Mouse (Mus musculus): Measurements from ENCODE around the gene Insl3. TPM values are rescaled to one million over a fixed set of nuclear protein-coding genes. Genes with fewer than 3 reads are reported as not detected.
"Not testable (repeated sequence)": the region's sequence is repeated elsewhere in the genome, so short reads cannot be mapped to it uniquely, and the experiment has no call there.

Insl3 gene
- polyA plus RNA-seq, 1 experiment from 2014 or later, result 1.5 TPM

GRCm38 (mm10) chr8:71725122-71725924 lies 36.3 kb downstream of the Insl3 start, which contains the start of gene Fcho1:
Fcho1 (minus strand) TSS chr8:71725716.
- peak within 1 kb of the TSS; percentile 77 for H3K9ac ChIP-seq (ENCODE audit: low read depth, low read length)
- no peaks in the 10 kb centered on the region for H3K27me3 ChIP-seq (replicated peaks; ENCODE audit: control insufficient read depth, insufficient read depth, low read length)
- peak within 1 kb of the TSS; percentile 54 for H3K4me3 ChIP-seq (ENCODE audit: low read length)
- no peaks in the 10 kb centered on the region for H3K9me3 ChIP-seq (ENCODE audit: control insufficient read depth, low read length)
- H3K36me3 ChIP-seq (ENCODE audit: control insufficient read depth, insufficient read depth, low read length), result no peaks in the 10 kb centered on the region
- peak; percentile 79 for ATAC-seq
- H3K4me1 ChIP-seq (ENCODE audit: control insufficient read depth, insufficient read depth, low read depth, low read length), result peaks cover 30% of the 10 kb centered on the region
- peak within 1 kb of the TSS; percentile 63 for H3K4me2 ChIP-seq (ENCODE audit: low read length)
- peak within 1 kb of the TSS; percentile 75 for H3K27ac ChIP-seq (ENCODE audit: low read depth, low read length)
- WGBS, result under 1% methylated on average over 49 of the region's 54 CpGs

DNA sequence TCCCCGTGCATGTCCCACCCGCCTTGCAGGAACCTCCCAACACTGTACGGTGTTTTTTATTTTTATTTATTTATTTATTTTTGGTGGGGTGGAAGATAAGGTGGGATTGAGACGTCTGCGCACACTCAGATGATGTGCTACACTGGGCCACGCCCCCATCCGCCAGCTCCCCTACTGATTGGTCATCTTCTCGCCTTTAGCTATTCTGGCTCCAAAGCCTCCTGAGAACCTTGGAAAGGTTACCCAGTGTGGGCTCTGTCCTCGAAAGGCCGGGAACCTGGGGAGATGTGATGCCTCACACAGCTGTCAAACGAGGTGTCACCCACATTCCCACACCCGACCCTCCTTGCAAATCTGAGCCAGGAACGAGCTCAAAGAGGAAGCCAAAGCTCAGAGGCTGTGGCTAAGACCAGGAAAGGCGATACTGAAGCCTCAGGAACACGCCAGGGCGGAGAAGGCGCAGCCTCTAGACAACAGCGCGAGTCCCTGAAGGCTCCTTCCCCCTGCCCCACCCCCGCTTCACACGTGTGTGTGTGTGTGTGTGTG lies 39.3 kb downstream of the Insl3 start:
- Histone ChIP-seq H3K27me3 (replicated peaks; ENCODE audit: control insufficient read depth, insufficient read depth, low read length) (no peaks in the 10 kb centered on the region), H3K36me3 (ENCODE audit: control insufficient read depth, insufficient read depth, low read length) (no peaks in the 10 kb centered on the region), H3K27ac (ENCODE audit: low read depth, low read length) (peak overlapping the region; percentile 85), H3K4me1 (ENCODE audit: control insufficient read depth, insufficient read depth, low read depth, low read length) (peaks cover 11% of the 10 kb centered on the region), H3K4me2 (ENCODE audit: low read length) (peak overlapping the region; percentile 82), H3K9ac (ENCODE audit: low read depth, low read length) (peak overlapping the region; percentile 72), H3K9me3 (ENCODE audit: control insufficient read depth, low read length) (no peaks in the 10 kb centered on the region), H3K4me3 (ENCODE audit: low read length) (peak overlapping the region; percentile 49)
- peak; percentile 62 for ATAC-seq
- WGBS, result 8% methylated on average over 21 of the region's 21 CpGs

- no peaks in the 10 kb centered on the region for H3K27me3 ChIP-seq (replicated peaks; ENCODE audit: control insufficient read depth, insufficient read depth, low read length)
- no peaks in the 10 kb centered on the region for H3K36me3 ChIP-seq (ENCODE audit: control insufficient read depth, insufficient read depth, low read length)
- ATAC-seq, result peak; percentile 48
- peak overlapping the region; percentile 85 for H3K27ac ChIP-seq (ENCODE audit: low read depth, low read length)
- peak overlapping the region; percentile 82 for H3K4me2 ChIP-seq (ENCODE audit: low read length)
- no peaks in the 10 kb centered on the region for H3K9me3 ChIP-seq (ENCODE audit: control insufficient read depth, low read length)
- 4% methylated on average over 16 of the region's 16 CpGs for WGBS
- H3K9ac ChIP-seq (ENCODE audit: low read depth, low read length), result peak overlapping the region; percentile 72
- peaks cover 9% of the 10 kb centered on the region for H3K4me1 ChIP-seq (ENCODE audit: control insufficient read depth, insufficient read depth, low read depth, low read length)
- H3K4me3 ChIP-seq (ENCODE audit: low read length), result peak overlapping the region; percentile 49
Observed at GRCm38 (mm10) chr8:71728826-71729620, 40.0 kb downstream of the Insl3 start.

- Histone ChIP-seq H3K9ac (ENCODE audit: low read depth, low read length) (no peak overlapping the region), H3K4me1 (ENCODE audit: control insufficient read depth, insufficient read depth, low read depth, low read length) (peaks cover 4% of the 10 kb centered on the region; the same call in 1 of the 2 replicates), H3K36me3 (ENCODE audit: control insufficient read depth, insufficient read depth, low read length) (no peaks in the 10 kb centered on the region), H3K4me3 (ENCODE audit: low read length) (no peak overlapping the region), H3K27ac (ENCODE audit: low read depth, low read length) (no peak overlapping the region), H3K27me3 (replicated peaks; ENCODE audit: control insufficient read depth, insufficient read depth, low read length) (no peaks in the 10 kb centered on the region), H3K9me3 (ENCODE audit: control insufficient read depth, low read length) (no peaks in the 10 kb centered on the region), H3K4me2 (ENCODE audit: low read length) (no peak overlapping the region)
- no peak for ATAC-seq
- 57% methylated on average over 3 of the region's 3 CpGs for WGBS
Observed at GRCm38 (mm10) chr8:71731652-71732230, 42.7 kb downstream of the Insl3 start.

GRCm38 (mm10) chr8:71738316-71738715 lies 49.3 kb downstream of the Insl3 start:
- H3K27me3 ChIP-seq (replicated peaks; ENCODE audit: control insufficient read depth, insufficient read depth, low read length); H3K9me3 ChIP-seq (ENCODE audit: control insufficient read depth, low read length); H3K4me3 ChIP-seq (ENCODE audit: low read length); H3K4me2 ChIP-seq (ENCODE audit: low read length); H3K4me1 ChIP-seq (ENCODE audit: control insufficient read depth, insufficient read depth, low read depth, low read length); H3K9ac ChIP-seq (ENCODE audit: low read depth, low read length); ATAC-seq; H3K36me3 ChIP-seq (ENCODE audit: control insufficient read depth, insufficient read depth, low read length); H3K27ac ChIP-seq (ENCODE audit: low read depth, low read length): not testable (repeated sequence)

Other genes with a start within 250 kb of the Insl3 start
- gene Abhd8, start 225.6 kb upstream of the Insl3 start, polyA plus RNA-seq (2015; fragmentation: Nextera tagmentation; extraction: Ambion mirVana), result 172 and 182 TPM in 2 replicates
- gene Mrpl34, start 224.3 kb upstream of the Insl3 start, polyA plus RNA-seq (2015; fragmentation: Nextera tagmentation; extraction: Ambion mirVana), result 168 and 172 TPM in 2 replicates
- gene Dda1, start 220.0 kb upstream of the Insl3 start, polyA plus RNA-seq (2015; fragmentation: Nextera tagmentation; extraction: Ambion mirVana), result 240 and 247 TPM in 2 replicates
- gene Ano8, start 203.3 kb upstream of the Insl3 start, polyA plus RNA-seq (2015; fragmentation: Nextera tagmentation; extraction: Ambion mirVana), result 2.3 and 4.5 TPM in 2 replicates
- 14.0 and 14.6 TPM in 2 replicates for gene Gtpbp3, start 201.1 kb upstream of the Insl3 start, polyA plus RNA-seq (2015; fragmentation: Nextera tagmentation; extraction: Ambion mirVana)
- 12.0 and 12.5 TPM in 2 replicates for gene Plvap, start 177.5 kb upstream of the Insl3 start, polyA plus RNA-seq (2015; fragmentation: Nextera tagmentation; extraction: Ambion mirVana)
- 0.44 and 0.52 TPM in 2 replicates for gene Ccdc194, start 163.5 kb upstream of the Insl3 start, polyA plus RNA-seq (2015; fragmentation: Nextera tagmentation; extraction: Ambion mirVana)
- gene Bst2, start 151.8 kb upstream of the Insl3 start, polyA plus RNA-seq (2015; fragmentation: Nextera tagmentation; extraction: Ambion mirVana), result 10.4 and 12.3 TPM in 2 replicates
- 66.3 and 70.4 TPM in 2 replicates for gene Mvb12a, start 146.3 kb upstream of the Insl3 start, polyA plus RNA-seq (2015; fragmentation: Nextera tagmentation; extraction: Ambion mirVana)
- 0.09 and 0.19 TPM in 2 replicates for gene Tmem221, start 130.3 kb upstream of the Insl3 start, polyA plus RNA-seq (2015; fragmentation: Nextera tagmentation; extraction: Ambion mirVana)
- not detected in 2 replicates for gene Nxnl1, start 122.6 kb upstream of the Insl3 start, polyA plus RNA-seq (2015; fragmentation: Nextera tagmentation; extraction: Ambion mirVana)
- 102 and 107 TPM in 2 replicates for gene Slc27a1, start 120.3 kb upstream of the Insl3 start, polyA plus RNA-seq (2015; fragmentation: Nextera tagmentation; extraction: Ambion mirVana)
- 220 and 237 TPM in 2 replicates for gene Pgls, start 97.0 kb upstream of the Insl3 start, polyA plus RNA-seq (2015; fragmentation: Nextera tagmentation; extraction: Ambion mirVana)
- gene Fam129c, start 91.6 kb upstream of the Insl3 start, polyA plus RNA-seq (2015; fragmentation: Nextera tagmentation; extraction: Ambion mirVana), result 6.4 and 7.8 TPM in 2 replicates
- gene Colgalt1, start 78.2 kb upstream of the Insl3 start, polyA plus RNA-seq (2015; fragmentation: Nextera tagmentation; extraction: Ambion mirVana), result 62.1 and 74.1 TPM in 2 replicates
- 22.4 and 23.1 TPM in 2 replicates for gene Unc13a, start 17.5 kb upstream of the Insl3 start, polyA plus RNA-seq (2015; fragmentation: Nextera tagmentation; extraction: Ambion mirVana)
- 7.3 and 8.1 TPM in 2 replicates for gene Jak3, start 12.9 kb upstream of the Insl3 start, polyA plus RNA-seq (2015; fragmentation: Nextera tagmentation; extraction: Ambion mirVana)
- 0.44 and 0.62 TPM in 2 replicates for gene B3gnt3, start 12.6 kb downstream of the Insl3 start, polyA plus RNA-seq (2015; fragmentation: Nextera tagmentation; extraction: Ambion mirVana)
- 78.6 and 89.5 TPM in 2 replicates for gene Fcho1, start 36.5 kb downstream of the Insl3 start, polyA plus RNA-seq (2015; fragmentation: Nextera tagmentation; extraction: Ambion mirVana)
- gene Zfp709, start 192.8 kb downstream of the Insl3 start, polyA plus RNA-seq (2015; fragmentation: Nextera tagmentation; extraction: Ambion mirVana), result 7.3 and 7.6 TPM in 2 replicates
- 12.9 and 16.1 TPM in 2 replicates for gene Zfp882, start 219.4 kb downstream of the Insl3 start, polyA plus RNA-seq (2015; fragmentation: Nextera tagmentation; extraction: Ambion mirVana)
- 33.3 and 34.6 TPM in 2 replicates for gene Zfp617, start 219.4 kb downstream of the Insl3 start, polyA plus RNA-seq (2015; fragmentation: Nextera tagmentation; extraction: Ambion mirVana)

Measured in hindbrain, embryonic 16.5 days (tissue).